Mouse (Mus musculus): ENCODE data around the gene Mthfsd.

DNA sequence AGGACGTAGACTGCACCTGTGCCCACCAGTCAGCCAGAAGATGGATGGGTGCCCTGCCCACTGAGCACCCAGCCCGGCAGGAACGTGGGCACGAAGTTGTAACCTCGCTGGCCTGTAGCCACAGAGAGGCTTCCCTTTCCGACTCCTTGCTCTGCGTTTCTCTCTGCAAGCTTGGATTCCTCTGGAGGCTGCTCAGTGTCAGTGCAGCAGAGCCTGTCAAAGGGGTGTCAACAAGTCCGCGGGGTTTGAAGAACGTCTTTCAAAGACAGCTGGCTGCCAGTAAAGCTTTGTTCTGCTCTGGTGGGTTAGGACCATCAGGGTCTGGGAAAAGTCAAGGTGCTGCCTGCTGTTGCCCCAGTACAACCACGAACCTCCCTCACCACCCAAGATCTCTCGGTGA is 36.7 kb downstream of the Mthfsd start:
- TF ChIP-seq CTCF (IDR thresholded peaks at IDR 0.05; ENCODE audit: low read depth, low read length) = peak; percentile 14; the same call in 1 of the 2 replicates
- TF ChIP-seq POLR2A (IDR thresholded peaks at IDR 0.05; ENCODE audit: extremely low read depth, insufficient read depth, low read length) = no peak

All from liver, adult 2 months (tissue).